Mouse (Mus musculus) forebrain, embryonic 11.5 days (tissue): ENCODE measurements around the gene Ap3d1. TPM values are rescaled to one million over a fixed set of nuclear protein-coding genes. Genes with fewer than 3 reads are reported as not detected.

Source experiments
- ATAC-seq: fragments of 200-750 bp; cut with Nextera tagmentation; replicated peaks from 2 replicates; pipeline ENCODE4 v1.8.0; 2017; ENCODE audit warnings: moderate TSS enrichment; ENCODE audit not compliant: low FRiP score
- DNase-seq: peaks from one replicate; pipeline ENCODE4 v3.0.0-alpha.2; 2017; ENCODE audit warnings: low spot score
- H3K27ac ChIP-seq: fragments of 300-500 bp; sonication (generic); 2 replicates; pipeline ENCODE4 v1.5.1; 2014; ENCODE audit warnings: low read depth, low read length
- H3K27me3 ChIP-seq: fragments of 300-500 bp; sonication (generic); 2 replicates; pipeline ENCODE4 v1.6.1; 2014; ENCODE audit warnings: mild to moderate bottlenecking, low read length, mixed read lengths; ENCODE audit not compliant: control insufficient read depth, insufficient read depth
- H3K36me3 ChIP-seq: fragments of 300-500 bp; sonication (generic); 2 replicates; pipeline ENCODE4 v1.6.1; 2014; ENCODE audit warnings: mild to moderate bottlenecking, low read length, moderate library complexity, mixed read lengths; ENCODE audit not compliant: control insufficient read depth, insufficient read depth
- H3K4me1 ChIP-seq: fragments of 300-500 bp; sonication (generic); replicated peaks from 2 replicates; pipeline ENCODE4 v1.6.1; 2014; ENCODE audit warnings: low read length, mixed read lengths; ENCODE audit not compliant: control insufficient read depth, insufficient read depth
- H3K4me2 ChIP-seq: fragments of 300-500 bp; sonication (generic); 2 replicates; pipeline ENCODE4 v1.6.1; 2014; ENCODE audit warnings: low read depth, mild to moderate bottlenecking, low read length, moderate library complexity, mixed read lengths; ENCODE audit not compliant: severe bottlenecking
- H3K4me3 ChIP-seq: fragments of 300-500 bp; sonication (generic); 2 replicates; pipeline ENCODE4 v1.5.1; 2014; ENCODE audit warnings: low read depth, low read length
- H3K9ac ChIP-seq: fragments of 300-500 bp; sonication (generic); 2 replicates; pipeline ENCODE4 v1.6.1; 2014; ENCODE audit warnings: low read length
- H3K9me3 ChIP-seq: fragments of 300-500 bp; sonication (generic); 2 replicates; pipeline ENCODE4 v1.6.1; 2016; ENCODE audit warnings: low read length, mixed read lengths; ENCODE audit not compliant: control insufficient read depth
- WGBS: fragments of 180-500 bp; shearing (Covaris S2); extraction: QIAGEN DNeasy Blood & Tissue Kit; methylation state at CpG from one replicate; pipeline ENCODE4 v1.1.7; 2014; 5-methylcytosine and 5-hydroxymethylcytosine counted together
- polyA plus RNA-seq: library from polyadenylated mRNA; unstranded; fragments of >200 nt; fragmentation: Nextera tagmentation; extraction: Ambion mirVana; gene quantifications from 2 replicates; pipeline ENCODE4 v1.2.1, GENCODE M21; 2014

The Ap3d1 gene
- polyA plus RNA-seq, 1 experiment from 2014 or later: 84.2 TPM

- Histone ChIP-seq H3K4me1 (peaks cover 14% of the 10 kb centered on the region), H3K4me2 (peak overlapping the region; percentile 86), H3K27ac (no peak overlapping the region), H3K9me3 (no peaks in the 10 kb centered on the region), H3K9ac (peak overlapping the region; percentile 95), H3K27me3 (no peaks in the 10 kb centered on the region), H3K36me3 (no peaks in the 10 kb centered on the region; the same call in 1 of the 2 replicates), H3K4me3 (peak overlapping the region; percentile 99)
- 40% methylated on average over 5 of the region's 5 CpGs for WGBS
- ATAC-seq (no peak), DNase-seq (no peak)
Measured at GRCm38 (mm10) chr10:80741146-80741545, 918 bp downstream of the Ap3d1 start.

- no peaks in the 10 kb centered on the region; the same call in 1 of the 2 replicates for H3K36me3 ChIP-seq
- ATAC-seq: no peak
Measured at GRCm38 (mm10) chr10:80738657-80739056, 3.4 kb downstream of the Ap3d1 start.

DNA sequence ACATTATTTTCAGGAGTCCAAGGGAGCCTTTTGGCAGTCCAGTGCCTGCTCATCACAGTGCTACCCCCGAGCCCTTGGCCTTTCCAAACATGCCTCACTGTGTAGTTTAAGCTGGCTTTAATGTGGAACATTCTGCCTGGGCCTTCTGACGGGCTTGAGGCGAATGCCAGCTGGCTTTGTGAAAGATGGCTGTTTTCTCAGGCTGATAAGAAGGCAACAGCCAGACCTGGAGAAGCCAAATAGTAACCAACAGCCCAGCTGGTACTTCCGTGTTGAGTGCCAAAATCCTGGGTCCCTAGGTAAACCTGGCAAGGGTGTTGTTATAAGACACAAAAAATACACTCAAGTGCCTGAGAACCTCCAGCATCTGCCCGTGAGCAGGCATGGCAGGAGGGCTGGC, 5.3 kb downstream of the Ap3d1 start:
- Histone ChIP-seq H3K27me3 (no peaks in the 10 kb centered on the region), H3K9ac (no peak overlapping the region), H3K4me3 (no peak overlapping the region), H3K4me2 (no peak overlapping the region), H3K9me3 (no peaks in the 10 kb centered on the region), H3K27ac (no peak overlapping the region), H3K4me1 (peaks cover 10% of the 10 kb centered on the region), H3K36me3 (no peaks in the 10 kb centered on the region; the same call in 1 of the 2 replicates)
- 87% methylated on average over 5 of the region's 5 CpGs for WGBS
- no peak for ATAC-seq
- no peak for DNase-seq

More at GRCm38 (mm10) chr10:80738657-80739056, 3.4 kb downstream of the Ap3d1 start:
- DNase-seq: no peak
- WGBS: 90% methylated on average over 1 of the region's 1 CpGs
- H3K27ac ChIP-seq: no peak overlapping the region
- no peak overlapping the region for H3K4me3 ChIP-seq
- H3K9ac ChIP-seq: no peak overlapping the region
- no peaks in the 10 kb centered on the region for H3K27me3 ChIP-seq
- H3K4me2 ChIP-seq: no peak overlapping the region
- H3K4me1 ChIP-seq: peaks cover 14% of the 10 kb centered on the region
- no peaks in the 10 kb centered on the region for H3K9me3 ChIP-seq

GRCm38 (mm10) chr10:80732611-80733101, 9.4 kb downstream of the Ap3d1 start:
- DNase-seq: no peak
- Histone ChIP-seq H3K4me2 (no peak overlapping the region), H3K4me1 (no peaks in the 10 kb centered on the region), H3K9ac (no peak overlapping the region), H3K27ac (no peak overlapping the region), H3K9me3 (no peaks in the 10 kb centered on the region), H3K36me3 (peaks cover 19% of the 10 kb centered on the region), H3K4me3 (no peak overlapping the region), H3K27me3 (no peaks in the 10 kb centered on the region)
- 95% methylated on average over 6 of the region's 6 CpGs for WGBS
- ATAC-seq: no peak

DNA sequence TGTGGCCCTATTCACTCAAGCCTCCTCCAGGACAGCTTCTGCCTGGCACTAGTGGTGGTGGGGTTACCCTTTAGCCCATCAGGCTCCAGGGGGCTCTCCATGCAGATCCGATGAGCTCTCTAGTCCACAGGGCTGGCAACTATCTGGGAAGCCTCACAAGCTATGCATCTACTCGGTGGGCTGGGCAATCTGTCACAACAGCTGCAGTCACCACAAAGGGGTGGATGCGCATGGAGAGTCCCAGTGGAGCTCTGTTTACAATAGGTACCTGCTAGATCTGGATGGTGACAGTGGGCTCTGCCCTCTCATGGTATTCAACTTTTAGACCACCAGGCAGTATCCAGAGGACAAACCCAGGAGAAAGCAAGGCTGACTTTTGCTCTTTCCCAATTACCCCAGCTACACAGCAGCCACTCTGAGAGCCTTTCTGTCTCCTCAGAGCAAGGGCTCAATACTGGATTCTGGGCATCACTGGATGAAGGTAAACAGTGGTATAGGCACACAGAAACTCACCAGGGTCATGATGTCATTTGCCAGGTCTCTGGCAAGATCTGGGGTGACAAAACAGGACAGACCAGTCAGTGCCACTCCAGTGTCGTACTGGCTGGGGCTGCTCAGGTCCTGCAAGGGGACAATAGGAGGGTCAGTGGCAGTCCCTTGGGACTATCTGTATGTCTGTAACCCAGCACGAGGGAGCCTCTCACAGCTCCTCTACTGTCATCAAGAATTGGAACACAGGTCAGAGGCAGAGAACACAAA, 14.5 kb downstream of the Ap3d1 start:
- Histone ChIP-seq H3K27me3 (no peaks in the 10 kb centered on the region), H3K9me3 (no peaks in the 10 kb centered on the region), H3K4me3 (no peak overlapping the region), H3K27ac (no peak overlapping the region), H3K9ac (no peak overlapping the region), H3K4me2 (no peak overlapping the region), H3K36me3 (peaks cover 38% of the 10 kb centered on the region), H3K4me1 (no peaks in the 10 kb centered on the region)
- ATAC-seq: no peak
- 87% methylated on average over 5 of the region's 5 CpGs for WGBS
- no peak for DNase-seq

- ATAC-seq (no peak), DNase-seq (no peak)
- H3K4me2 ChIP-seq: no peak overlapping the region
- H3K36me3 ChIP-seq: peaks cover 51% of the 10 kb centered on the region
- no peak overlapping the region for H3K9ac ChIP-seq
- no peaks in the 10 kb centered on the region for H3K9me3 ChIP-seq
- H3K4me3 ChIP-seq: no peak overlapping the region
- no peaks in the 10 kb centered on the region for H3K4me1 ChIP-seq
- WGBS: 86% methylated on average over 1 of the region's 1 CpGs
- H3K27ac ChIP-seq: no peak overlapping the region
- H3K27me3 ChIP-seq: no peaks in the 10 kb centered on the region
Measured at GRCm38 (mm10) chr10:80717281-80717680, 24.8 kb downstream of the Ap3d1 start.

DNA sequence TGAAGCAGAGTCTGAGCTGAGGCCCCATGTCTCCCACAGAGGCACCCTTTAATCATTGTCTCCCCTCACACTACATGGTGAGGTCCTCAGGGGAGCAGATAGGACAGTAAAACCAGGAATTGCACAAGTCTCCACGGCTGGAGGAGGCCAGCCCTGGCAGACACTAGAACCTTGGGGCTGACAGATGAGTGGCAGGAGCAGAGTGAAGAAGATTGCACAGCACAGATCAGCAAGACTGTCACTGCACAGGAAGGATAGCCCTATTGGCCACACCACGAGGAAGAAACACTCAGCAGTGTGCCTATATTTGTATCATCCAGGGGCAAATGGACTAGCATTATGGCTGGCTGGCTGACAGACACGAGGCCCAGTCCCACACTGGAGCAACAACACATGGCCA, 31.2 kb downstream of the Ap3d1 start:
- Histone ChIP-seq H3K9me3 (no peaks in the 10 kb centered on the region), H3K27ac (no peak overlapping the region), H3K27me3 (no peaks in the 10 kb centered on the region), H3K36me3 (peaks cover 38% of the 10 kb centered on the region), H3K4me2 (no peak overlapping the region), H3K4me3 (no peak overlapping the region), H3K4me1 (no peaks in the 10 kb centered on the region), H3K9ac (no peak overlapping the region)
- DNase-seq: no peak
- 95% methylated on average over 3 of the region's 3 CpGs for WGBS
- ATAC-seq: no peak

DNA sequence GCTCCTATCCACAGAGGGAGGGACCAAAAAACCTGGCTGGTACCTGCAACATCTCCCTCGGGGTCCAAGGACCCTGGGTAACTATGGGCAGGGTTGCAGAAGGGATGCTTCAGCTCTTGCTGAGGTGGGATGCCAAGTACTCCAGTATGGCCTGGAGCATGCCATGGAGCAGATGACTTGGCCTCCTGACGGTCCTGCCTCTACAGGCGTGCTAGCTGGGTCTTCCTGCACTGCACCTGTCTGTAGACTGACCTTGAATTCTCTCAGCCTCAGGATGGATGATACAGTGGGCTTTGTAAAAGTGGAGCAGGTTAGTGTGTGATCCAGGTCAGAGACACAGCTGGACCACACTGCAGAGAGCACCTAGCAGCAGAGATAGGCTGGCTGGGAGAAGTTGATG, 36.6 kb downstream of the Ap3d1 start:
- peaks cover 13% of the 10 kb centered on the region for H3K36me3 ChIP-seq
- ATAC-seq (no peak), DNase-seq (no peak)
- WGBS: 78% methylated on average over 3 of the region's 3 CpGs
- H3K9me3 ChIP-seq: no peaks in the 10 kb centered on the region
- H3K9ac ChIP-seq: no peak overlapping the region
- H3K4me2 ChIP-seq: no peak overlapping the region
- H3K27me3 ChIP-seq: no peaks in the 10 kb centered on the region
- no peak overlapping the region for H3K27ac ChIP-seq
- no peak overlapping the region for H3K4me3 ChIP-seq
- H3K4me1 ChIP-seq: peaks cover 8% of the 10 kb centered on the region

GRCm38 (mm10) chr10:80705033-80705432, 37.0 kb downstream of the Ap3d1 start:
- Histone ChIP-seq H3K9me3 (no peaks in the 10 kb centered on the region), H3K4me1 (peaks cover 8% of the 10 kb centered on the region), H3K36me3 (peaks cover 13% of the 10 kb centered on the region), H3K4me2 (no peak overlapping the region), H3K27ac (no peak overlapping the region), H3K4me3 (no peak overlapping the region), H3K9ac (no peak overlapping the region), H3K27me3 (no peaks in the 10 kb centered on the region)
- WGBS: 69% methylated on average over 3 of the region's 3 CpGs
- DNase-seq (no peak), ATAC-seq (no peak)
